Mouse (Mus musculus) C2C12 (cell line): Measurements from ENCODE around the gene Gpr37l1.

Experiments used
- CTCF ChIP-seq: IDR thresholded peaks from one replicate; pipeline ENCODE4 v1.5.1; 2011; ENCODE audit not compliant: control insufficient read depth, insufficient read depth, insufficient read length
- MYOG ChIP-seq: IDR thresholded peaks from one replicate; pipeline ENCODE4 v1.6.1; 2011; ENCODE audit not compliant: control insufficient read depth, insufficient read length; ENCODE audit errors: extremely low read depth
- USF1 ChIP-seq: IDR thresholded peaks from one replicate; pipeline ENCODE4 v1.6.1; 2011; ENCODE audit warnings: low read depth, mild to moderate bottlenecking, control low read depth, moderate library complexity

DNA sequence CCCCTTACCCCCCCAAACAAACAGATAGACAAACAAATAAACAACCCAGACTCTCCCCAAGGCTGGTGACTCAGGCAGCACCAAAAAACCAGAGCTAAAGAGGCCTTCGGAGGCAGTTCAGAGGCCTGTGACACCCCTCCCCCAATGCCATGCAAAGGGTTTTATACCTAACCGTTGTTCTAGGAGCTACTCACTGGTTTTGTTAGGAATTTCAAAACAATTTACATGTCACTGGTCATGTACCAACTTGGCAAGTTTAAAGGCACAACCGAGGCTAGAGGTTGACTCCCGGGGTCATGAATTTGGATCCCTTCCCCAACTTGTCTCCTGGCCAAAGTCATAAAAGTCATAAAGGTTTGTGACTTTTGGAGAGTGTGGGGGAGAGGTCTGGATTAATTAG is 32.9 kb upstream of the Gpr37l1 start:
- no peak for TF ChIP-seq MYOG
- TF ChIP-seq CTCF = no peak
- TF ChIP-seq USF1 = no peak
